Mouse (Mus musculus) gastrocnemius, adult 2 months (tissue): ENCODE measurements around the gene Dgcr2. TPM values are rescaled to one million over a fixed set of nuclear protein-coding genes. Genes with fewer than 3 reads are reported as not detected.
A peak's percentile ranks its signal among the peaks of the same experiment; 100 is the strongest.

ENCODE experiments used
- DNase-seq: peaks from one replicate; pipeline ENCODE4 v3.0.0; 2022
- H3K27ac ChIP-seq: fragments of 200-600 bp; 2 replicates; pipeline ENCODE4 v1.8.1; 2022; ENCODE audit warnings: mild to moderate bottlenecking
- H3K4me3 ChIP-seq: fragments of 200-600 bp; 2 replicates; pipeline ENCODE4 v1.8.1; 2022; ENCODE audit warnings: mild to moderate bottlenecking, moderate library complexity
- CTCF ChIP-seq: fragments of 200-600 bp; IDR thresholded peaks from 2 replicates; pipeline ENCODE4 v1.8.1; 2022; ENCODE audit warnings: antibody characterized with exemption, mild to moderate bottlenecking, moderate library complexity
- intact Hi-C: fragments of 180-260 bp; cut with DNase I; formaldehyde crosslinking; loops from one replicate; pipeline ENCODE4 v1.15.1; 2025
- total RNA-seq, 2 experiments: library from RNA; stranded (reverse); gene quantifications; 2 replicates each; pipeline ENCODE4 v1.2.3; 2021

Gene Dgcr2
- total RNA-seq, 2 experiments from 2014 or later = 22.2 to 26.4 TPM

GRCm38 (mm10) chr16:17798321-17799180, 99.8 kb downstream of the Dgcr2 start:
- H3K27ac ChIP-seq = peak overlapping the region; percentile 87
- DNase-seq = peak; percentile 86
- peak overlapping the region; percentile 70 for H3K4me3 ChIP-seq
- intact Hi-C loops = no loop called here
- TF ChIP-seq CTCF = no peak

GRCm38 (mm10) chr16:17797812-17798311, 100.5 kb downstream of the Dgcr2 start:
- Histone ChIP-seq H3K4me3 (peak overlapping the region; percentile 70), H3K27ac (peak overlapping the region; percentile 87)
- intact Hi-C loops = no loop called here
- TF ChIP-seq CTCF = no peak
- no peak for DNase-seq

DNA sequence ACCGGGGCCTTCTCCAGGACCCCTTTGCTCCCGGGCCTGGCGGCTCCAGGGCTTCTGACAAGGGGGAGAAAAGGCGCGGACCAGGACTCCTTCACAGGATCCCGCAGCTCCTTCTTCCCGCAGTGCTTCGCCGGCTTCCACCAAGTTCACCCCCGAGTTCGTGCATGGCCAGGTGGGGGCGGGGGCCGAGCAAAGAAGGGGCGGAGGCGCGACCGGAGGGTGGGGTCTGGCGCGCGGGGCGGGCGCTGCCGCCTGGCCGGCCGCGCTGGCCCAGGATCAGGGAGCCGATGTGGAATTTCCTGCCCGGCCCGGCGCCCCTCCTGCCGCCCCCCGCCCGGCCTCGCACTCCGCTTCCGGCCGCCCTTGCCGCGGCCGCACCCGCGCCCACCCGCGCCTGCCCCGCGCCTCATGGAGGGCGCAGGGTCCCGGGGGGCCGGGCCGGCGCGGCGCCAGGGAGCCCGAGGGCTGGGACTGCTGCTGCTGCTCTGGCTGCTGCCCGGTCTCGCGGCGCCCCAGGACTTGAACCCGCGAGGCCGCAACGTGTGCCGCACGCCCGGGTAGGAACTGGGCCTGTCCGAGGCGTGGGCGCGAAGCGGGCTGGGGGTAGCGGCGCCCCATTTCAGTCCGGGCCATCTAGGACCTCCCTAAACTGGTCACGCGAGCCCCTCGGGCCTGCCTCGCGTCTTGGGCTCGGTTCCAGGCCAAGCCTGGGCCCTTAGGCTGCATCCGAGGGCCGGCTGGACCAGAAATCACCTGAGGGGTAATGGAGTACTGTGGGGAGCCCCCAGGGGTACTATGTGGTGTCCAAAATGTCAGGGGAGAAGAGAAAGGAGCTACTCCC, 101.2 kb downstream of the Dgcr2 start, which contains the start of gene Scarf2:
Gene Scarf2, plus strand, starts transcription at position 312 of the 841 bp plus-strand sequence.
- intact Hi-C loops = no loop called here
- peak; percentile 84 for DNase-seq
- Histone ChIP-seq H3K4me3 (peak within 1 kb of the TSS; percentile 70), H3K27ac (peak within 1 kb of the TSS; percentile 87)
- no peak for TF ChIP-seq CTCF

DNA sequence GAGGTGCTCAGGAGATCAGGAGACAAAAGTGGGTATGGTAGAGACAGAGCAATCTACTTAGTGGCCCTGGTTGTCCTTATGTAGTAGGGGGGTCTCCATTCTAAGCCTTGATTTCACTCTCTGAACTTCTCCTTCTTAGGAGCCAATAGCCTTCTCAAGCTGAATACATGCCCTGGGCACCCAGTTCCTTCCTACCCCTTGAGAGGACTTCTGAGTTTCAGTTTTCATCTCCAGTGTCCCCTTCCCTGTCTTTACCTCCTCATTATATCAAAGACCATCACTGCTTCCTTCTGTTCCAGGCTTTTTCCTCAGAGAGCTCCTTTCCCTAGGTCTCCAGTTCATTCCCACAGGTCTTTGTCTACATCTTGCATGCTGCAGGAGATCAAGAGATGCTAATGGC, 101.8 kb downstream of the Dgcr2 start:
- no peak for TF ChIP-seq CTCF
- Histone ChIP-seq H3K27ac (peak overlapping the region; percentile 55), H3K4me3 (peak overlapping the region; percentile 70)
- no peak for DNase-seq
- intact Hi-C loops = no loop called here

DNA sequence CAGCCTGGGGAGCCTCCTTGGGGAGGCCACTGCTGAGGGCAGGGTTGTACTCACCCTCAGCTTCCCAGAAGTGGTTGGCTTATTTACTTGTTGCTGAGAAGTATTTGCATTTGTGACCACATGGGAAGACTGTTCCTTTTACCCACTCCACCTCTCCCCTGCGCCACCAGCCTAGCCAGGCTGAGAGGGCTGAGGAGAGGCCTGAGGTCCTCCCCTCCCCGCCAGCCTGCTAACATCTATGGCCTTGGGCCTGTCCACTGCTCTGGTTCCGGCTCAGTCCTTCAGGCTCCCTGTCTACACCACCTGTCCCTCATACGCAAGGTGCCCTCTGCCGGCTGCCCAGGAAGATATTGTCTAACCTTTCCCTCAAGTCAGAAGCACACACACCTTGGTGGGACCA, 102.7 kb downstream of the Dgcr2 start:
- H3K4me3 ChIP-seq = no peak overlapping the region
- intact Hi-C loops = no loop called here
- H3K27ac ChIP-seq = no peak overlapping the region
- TF ChIP-seq CTCF = no peak
- DNase-seq = no peak

DNA sequence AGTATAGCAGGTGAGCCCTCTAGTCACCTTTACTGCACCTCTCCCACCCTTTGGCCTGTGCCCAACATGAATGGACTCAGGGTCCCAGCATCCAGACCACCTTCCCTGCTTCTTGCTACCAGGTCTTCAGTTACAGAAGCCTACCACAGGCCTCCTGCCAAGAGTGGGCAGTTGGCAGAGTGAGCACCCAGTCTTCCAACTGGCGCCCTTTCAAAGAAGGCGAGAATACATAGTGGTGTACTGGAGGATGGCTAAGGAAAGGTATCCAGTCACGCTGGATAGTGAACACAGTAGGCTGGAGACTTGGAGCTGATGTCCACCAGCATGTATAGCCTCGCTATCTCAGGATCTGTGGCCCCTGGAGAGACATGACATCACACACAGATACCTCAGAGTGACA, 104.3 kb downstream of the Dgcr2 start:
- Histone ChIP-seq H3K4me3 (no peak overlapping the region), H3K27ac (no peak overlapping the region)
- intact Hi-C loops = no loop called here
- TF ChIP-seq CTCF = no peak
- DNase-seq = no peak

GRCm38 (mm10) chr16:17792728-17793127, 105.6 kb downstream of the Dgcr2 start:
- no peak for DNase-seq
- H3K27ac ChIP-seq = no peak overlapping the region
- H3K4me3 ChIP-seq = no peak overlapping the region
- no peak for TF ChIP-seq CTCF
- intact Hi-C loops = no loop called here

Other genes starting within 250 kb of the Dgcr2 start
- gene Med15, start 165.7 kb downstream of the Dgcr2 start, total RNA-seq = 10 to 100 TPM; 20.2 to 20.5 TPM
- 10 to 100 TPM; 20.5 to 23.6 TPM for gene Klhl22, start 138.9 kb downstream of the Dgcr2 start, total RNA-seq
- gene Scarf2, start 101.3 kb downstream of the Dgcr2 start, total RNA-seq = 1 to 10 TPM; 3.6 to 5.2 TPM
- gene B830017H08Rik, start 65.4 kb downstream of the Dgcr2 start, total RNA-seq = not detected
- gene Car15, start 60.2 kb downstream of the Dgcr2 start, total RNA-seq = 1 to 10 TPM; 1.3 to 2.1 TPM
- under 1 TPM; 0.15 to 0.56 TPM for gene Gm20518, start 6.9 kb downstream of the Dgcr2 start, total RNA-seq
- gene Tssk1, start 4.3 kb downstream of the Dgcr2 start, total RNA-seq = under 1 TPM; 0.10 to 0.17 TPM
- gene Tssk2, start 75 bp upstream of the Dgcr2 start, total RNA-seq = not detected
- 1 to 10 TPM; 6.1 to 6.4 TPM for gene Ess2, start 12.8 kb upstream of the Dgcr2 start, total RNA-seq
- not detected for gene Gsc2, start 16.5 kb upstream of the Dgcr2 start, total RNA-seq
- gene Slc25a1, start 29.7 kb upstream of the Dgcr2 start, total RNA-seq = 1 to 10 TPM; 2.7 to 4.6 TPM
- not detected for gene Vpreb2, start 81.9 kb upstream of the Dgcr2 start, total RNA-seq
- 10 to 100 TPM; 45.5 to 46.2 TPM for gene Dgcr6, start 154.3 kb upstream of the Dgcr2 start, total RNA-seq
- 10 to 100 TPM; 11.0 to 18.9 TPM for gene Prodh, start 191.6 kb upstream of the Dgcr2 start, total RNA-seq
- not detected for gene Rtn4r, start 229.1 kb upstream of the Dgcr2 start, total RNA-seq